Mouse (Mus musculus) gastrocnemius, adult 8-10 months (tissue): ENCODE measurements around the gene Lrrc29. TPM values are rescaled to one million over a fixed set of nuclear protein-coding genes. Genes with fewer than 3 reads are reported as not detected.
"Not testable (repeated sequence)": the region's sequence is repeated elsewhere in the genome, so short reads cannot be mapped to it uniquely, and the experiment has no call there.

Source experiments
- DNase-seq, 2 experiments: peaks; one replicate each; pipeline ENCODE4 v3.0.0; 2022; ENCODE audit warnings: low spot score in 2 of 2
- total RNA-seq, 4 experiments: library from RNA; stranded (reverse); gene quantifications; 2 replicates each; pipeline ENCODE4 v1.2.4; 2022

Lrrc29 gene
- total RNA-seq, 4 experiments from 2014 or later, result 0.82 to 1.3 (median 1.0) TPM

DNA sequence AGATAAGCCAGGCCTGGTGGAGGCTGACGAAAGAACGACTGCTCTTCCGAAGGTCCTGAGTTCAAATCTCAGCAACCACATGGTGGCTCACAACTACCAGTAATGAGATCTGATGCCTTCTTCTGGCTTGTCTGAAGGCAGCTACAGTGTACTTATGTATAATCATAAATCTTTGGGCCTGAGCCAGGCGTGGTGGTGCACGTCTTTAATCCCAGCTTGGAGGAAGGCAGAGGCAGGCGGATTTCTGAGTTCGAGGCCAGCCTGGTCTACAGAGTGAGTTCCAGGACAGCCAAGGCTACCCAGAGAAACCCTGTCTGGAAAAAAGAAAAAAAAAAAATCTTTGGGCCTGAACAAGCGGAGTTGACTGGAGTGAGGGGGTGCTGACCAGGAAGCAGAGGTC, 34.7 kb downstream of the Lrrc29 start:
- not testable (repeated sequence) for DNase-seq

DNA sequence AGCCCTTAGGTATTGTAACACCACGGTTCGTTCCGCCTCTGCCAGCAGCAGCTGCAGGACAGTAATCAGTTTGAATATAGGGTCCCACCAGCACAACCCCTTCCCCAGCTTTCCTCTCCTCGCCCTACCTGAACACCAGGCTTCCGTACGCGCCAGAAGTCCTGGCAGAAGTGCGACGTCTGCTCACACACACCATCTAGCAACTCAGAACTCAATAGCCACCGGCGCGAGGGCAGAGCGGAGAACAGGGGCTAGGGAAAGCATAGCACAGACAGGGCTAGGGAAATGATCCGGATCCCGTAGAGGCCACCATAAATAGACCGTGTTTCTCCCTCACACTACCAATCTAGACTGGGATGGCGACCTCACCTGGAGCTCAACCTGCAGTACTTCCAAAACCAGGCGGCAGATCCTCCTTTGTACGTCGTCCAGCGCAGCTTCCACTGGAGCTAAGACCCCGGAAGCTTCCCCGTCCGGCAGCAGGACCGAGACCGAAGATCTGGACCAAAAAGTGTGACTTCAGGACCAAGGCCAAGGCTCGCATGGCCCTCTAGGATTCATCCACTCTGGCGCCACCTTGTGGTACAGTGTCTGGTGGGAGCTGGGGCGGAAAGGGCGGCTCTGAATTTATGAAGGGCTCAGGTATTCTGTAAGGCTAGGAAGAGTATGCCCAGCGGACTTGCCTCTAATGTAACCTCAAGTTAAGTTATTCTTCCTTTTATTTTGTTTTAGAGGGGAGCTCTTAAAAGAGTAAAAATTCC, 35.3 kb downstream of the Lrrc29 start:
- peak; percentile 81 to 82 for DNase-seq

DNA sequence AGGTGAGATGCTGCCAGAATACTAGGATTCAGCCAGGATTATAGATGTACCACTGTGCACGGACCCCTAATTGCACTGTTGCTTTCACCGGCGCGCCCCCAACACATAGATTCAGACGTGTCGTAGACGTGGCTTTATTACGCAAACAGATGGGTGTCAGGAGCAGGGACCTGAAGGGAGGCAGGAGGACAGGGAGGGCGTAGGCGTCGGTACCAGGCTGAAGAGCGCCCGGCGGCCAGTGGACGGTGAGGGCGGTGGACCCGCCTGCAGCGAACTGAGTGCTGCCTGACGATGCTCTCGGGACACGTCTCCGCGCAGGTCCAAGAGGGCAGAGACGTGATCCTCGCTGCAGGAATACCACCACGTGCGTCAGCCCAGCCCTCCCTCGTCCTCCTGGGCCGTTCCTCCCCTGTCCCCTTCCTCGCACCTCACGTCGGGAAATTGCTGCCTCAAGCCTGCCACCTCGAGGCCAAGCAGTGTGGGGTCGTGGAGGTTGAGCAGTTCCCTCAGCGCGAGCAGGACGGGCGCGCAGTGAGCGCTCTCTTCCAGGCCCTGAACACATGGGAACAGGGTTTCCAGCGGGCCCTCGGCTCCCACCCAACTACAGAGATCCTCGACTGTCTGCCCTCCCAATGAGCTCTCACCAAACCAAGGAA, 36.1 kb downstream of the Lrrc29 start, which contains the start of gene 4931428F04Rik:
Gene 4931428F04Rik (minus strand): TSS at position 60 of the 656 bp plus-strand sequence.
- no peak for DNase-seq

DNA sequence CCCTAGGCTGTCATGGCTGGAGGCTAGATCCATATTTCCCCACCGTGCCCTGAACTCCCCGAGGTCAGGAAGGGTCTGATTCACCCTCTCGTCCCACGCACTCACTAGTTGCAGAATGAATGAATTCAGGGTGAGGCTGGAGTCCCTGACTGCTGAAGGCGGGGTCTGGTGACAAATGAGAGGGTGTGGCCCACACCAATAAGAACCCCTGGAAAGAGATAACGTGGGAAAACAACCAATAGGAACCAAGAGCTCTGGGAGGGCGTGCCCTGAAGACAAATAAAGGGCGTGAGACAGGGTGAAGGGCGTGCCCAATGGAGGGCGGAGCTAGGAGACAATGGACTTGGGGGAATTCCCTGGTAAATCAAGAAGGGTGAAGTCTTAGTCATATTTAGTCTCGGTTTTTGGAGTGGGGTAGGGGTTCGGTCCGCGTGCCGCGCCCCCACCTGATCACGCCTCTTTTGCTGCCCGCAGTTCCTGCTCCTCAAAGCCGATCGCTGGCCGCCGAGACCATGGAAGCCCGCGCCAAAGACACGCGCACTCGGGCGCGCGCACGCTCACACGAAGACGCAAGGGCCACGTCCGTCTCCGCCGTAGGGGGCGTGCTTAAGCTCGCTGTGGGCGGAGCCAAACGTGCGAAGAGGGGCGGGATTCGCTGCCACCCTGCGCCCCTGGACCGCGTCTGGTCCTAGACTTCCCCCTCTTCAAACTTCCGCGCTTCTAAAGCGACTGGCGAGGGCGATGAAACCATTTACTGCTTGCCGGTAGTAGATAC, 36.9 kb downstream of the Lrrc29 start:
- peak; percentile 88 to 89 for DNase-seq

DNA sequence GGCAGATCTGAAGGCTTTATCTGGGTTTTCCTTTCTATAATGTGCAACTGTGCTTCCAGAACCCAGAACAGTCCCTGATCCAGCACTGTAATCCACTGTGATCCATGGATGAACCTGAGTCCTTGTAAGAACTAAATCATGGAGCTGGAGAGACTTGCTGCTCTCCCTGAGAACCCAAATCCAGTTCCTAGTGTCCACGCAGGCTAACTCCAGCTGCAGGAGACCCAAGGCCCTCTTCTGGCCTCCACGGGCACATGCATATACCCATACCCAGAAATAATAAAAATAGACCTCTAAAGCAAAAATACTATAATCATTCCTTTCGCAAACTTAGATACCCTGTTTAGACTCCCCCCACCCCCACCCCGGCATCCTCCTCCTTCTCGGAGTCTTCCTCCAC, 37.8 kb downstream of the Lrrc29 start:
- no peak for DNase-seq

DNA sequence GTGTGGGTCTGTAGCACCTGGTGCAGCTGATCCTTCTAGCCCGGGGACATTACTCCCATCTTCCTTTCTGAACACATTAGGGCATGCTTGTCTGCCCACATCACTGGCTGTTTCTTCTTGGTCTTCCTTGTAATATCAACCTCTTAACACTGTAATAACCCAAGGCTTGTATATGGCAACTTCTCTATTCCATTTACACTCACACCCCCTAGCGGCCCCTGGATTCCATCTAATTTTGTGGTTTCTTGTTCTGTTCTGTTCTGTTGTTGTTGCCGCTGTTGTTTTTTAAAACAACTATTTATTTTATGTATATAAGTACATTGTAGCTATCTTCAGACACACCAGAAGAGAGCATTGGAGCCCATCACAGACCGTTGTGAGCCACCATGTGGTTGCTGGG, 39.2 kb downstream of the Lrrc29 start:
- no peak for DNase-seq

DNA sequence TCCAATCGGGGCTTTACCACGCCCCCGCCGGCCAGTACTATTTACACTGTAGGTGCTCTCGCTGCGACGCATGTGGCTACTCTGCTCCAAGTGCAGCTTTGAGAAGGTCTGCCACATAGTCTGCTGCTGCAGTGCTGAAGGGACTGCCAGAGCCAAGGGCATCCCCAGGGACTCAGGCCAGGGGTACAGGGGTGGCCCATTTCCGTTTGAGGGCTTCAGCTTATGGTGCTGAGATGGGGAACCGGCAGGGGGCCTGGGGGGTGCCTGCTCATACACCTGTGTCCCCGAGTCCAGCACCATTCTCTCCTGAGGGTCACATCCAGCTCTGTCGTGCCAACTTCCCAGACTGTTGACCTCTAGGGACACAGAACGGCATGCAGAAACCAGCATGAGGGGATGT, 40.6 kb downstream of the Lrrc29 start:
- no peak for DNase-seq

DNA sequence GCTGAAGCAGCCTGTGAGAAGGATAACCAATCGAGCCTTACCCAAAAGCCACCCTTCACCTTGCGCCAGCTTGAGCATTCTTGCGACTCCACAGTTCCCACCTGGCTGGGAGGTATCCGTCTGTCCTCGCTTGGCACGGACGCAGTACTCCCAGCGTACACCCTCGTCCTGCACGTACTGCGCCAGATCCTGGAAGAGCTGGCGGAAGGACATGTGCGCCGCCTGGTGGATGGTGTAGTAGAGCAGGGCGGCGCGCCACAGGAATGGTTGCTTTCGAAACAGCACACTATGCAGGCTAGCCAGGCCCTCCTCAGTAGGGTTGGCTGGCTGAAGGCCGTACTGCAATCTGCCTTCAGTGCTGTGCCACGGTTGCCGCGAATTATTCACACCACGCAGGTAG, 43.0 kb downstream of the Lrrc29 start:
- no peak for DNase-seq

DNA sequence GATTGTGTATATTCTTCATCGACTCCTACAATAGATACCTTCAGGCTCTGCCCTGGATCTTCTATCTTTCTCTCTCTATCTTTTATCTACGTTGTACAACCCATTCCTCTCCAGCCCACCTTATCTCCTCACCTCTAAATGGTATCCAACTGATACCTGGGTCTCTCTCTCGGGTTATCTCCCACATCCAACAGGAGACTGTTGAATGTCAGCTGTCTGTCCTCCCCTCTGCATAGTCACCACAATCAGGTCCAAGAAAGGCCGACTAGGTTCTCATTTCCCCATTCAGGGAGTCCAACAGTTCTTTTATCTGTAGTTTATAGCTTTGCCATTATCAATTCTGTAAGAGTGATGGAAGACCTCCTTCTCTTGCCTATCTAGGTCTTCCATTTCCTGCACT, 43.8 kb downstream of the Lrrc29 start:
- DNase-seq, result no peak

DNA sequence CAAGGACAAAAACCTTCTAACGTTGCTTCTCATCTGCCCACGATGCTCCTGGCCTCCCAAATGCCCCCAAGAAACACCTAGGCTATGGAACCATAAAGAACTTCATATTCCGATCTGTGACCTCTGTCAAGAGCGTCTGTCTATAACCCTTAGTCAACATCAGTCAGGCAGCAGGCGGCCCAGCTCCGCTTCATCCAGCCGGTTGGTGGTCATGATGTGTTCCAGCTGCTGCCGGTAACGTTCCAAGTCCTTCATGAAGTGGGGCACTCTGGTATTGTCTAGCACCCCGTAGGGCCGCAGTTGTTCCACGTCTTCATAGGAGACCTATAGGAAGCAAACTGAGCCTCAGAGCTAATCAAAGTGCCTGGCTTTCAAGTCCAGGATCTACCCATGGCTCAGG, 44.3 kb downstream of the Lrrc29 start:
- DNase-seq, result no peak

DNA sequence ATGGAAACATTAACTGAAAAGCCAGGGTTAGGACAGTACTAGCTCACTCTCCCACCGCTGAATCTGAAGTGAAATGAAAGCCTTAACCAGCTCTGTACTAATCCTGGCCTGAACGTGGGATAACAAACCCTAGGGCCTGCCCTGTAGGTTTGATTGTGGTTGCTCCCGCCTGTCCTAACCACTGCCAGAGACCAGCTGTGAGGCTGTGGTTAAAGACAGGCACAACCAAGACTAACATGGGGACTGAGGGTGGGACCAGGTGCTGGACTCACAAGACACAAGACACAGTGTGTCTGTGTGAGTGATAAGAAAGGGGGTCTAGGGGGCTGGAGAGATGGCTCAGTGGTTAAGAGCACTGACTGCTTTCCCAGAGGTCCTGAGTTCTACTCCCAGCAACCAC, 45.5 kb downstream of the Lrrc29 start:
- DNase-seq, result no peak

DNA sequence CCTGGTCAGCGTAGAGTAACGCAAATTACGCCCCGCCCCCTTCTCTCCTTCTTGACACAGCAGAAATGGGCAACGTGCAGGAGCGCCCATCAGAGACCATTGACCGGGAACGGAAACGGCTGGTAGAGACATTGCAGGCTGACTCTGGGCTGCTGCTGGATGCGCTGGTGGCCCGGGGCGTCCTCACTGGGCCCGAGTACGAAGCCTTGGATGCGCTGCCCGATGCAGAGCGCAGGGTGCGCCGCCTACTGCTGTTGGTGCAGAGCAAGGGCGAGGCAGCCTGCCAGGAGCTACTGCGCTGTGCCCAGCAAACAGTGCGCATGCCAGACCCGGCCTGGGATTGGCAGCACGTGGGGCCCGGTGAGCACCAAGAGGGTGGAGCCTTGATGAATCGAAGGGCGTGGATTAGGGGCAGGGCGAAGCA, 47.2 kb downstream of the Lrrc29 start:
- DNase-seq, result peak; percentile 79 to 90

DNA sequence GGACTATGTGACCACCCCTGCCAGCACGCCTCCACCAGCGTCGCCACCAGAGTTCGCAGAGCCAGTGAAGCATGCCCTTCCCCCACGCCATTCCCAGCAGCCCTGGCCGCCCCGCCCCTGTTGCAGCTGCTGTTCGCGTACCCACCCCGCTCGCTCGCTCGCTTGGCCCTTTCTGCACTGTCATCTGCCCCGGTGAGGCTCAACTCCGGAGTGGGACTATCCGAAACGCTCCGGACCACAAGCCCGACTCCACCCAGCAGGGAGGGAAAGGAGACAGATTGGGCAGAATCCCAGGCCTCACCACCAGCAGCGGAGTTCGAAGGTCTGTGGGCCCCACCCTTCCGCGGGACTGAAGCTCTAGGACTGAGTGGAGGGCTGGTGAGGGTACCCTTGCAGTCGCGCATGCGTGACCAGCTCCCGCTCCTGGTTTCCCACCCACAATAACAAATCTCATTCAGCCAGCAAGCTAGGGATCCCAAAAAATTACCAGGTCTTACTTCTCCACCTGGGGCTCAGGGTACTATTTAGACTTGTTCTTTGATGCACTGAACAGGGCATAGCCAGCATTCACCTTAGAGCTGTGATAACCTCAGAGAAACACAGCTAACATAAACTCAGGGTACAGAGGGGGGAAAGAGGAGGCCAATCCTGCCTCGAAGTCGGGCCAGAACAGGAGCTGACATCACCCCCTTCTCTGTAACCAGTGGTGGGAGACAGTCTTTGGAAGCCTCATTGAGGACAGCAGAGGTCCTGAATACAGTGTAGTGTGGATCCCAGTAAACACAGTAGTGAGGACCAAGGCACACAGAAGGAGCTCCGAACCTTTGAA, 49.6 kb downstream of the Lrrc29 start:
- DNase-seq, result peak; percentile 55 to 67

DNA sequence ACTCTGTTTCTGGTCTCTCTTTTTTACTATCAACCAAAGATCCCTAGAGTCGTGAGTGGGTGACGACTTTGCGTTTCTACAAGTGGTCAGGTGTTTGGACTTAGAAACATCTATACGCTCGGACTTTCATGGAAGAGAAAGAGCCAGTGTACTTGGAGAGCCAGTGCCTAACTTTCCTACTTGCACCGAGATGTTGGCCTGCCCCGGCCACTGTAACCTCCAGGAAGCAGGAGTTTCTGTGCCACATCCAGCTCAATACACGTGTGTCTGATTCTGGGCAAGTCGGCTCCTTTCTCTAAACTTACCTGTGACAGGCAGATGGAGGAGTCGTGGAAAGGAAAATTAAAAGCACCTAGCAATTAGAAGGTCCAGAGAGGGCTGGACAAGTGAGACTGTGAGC, 50.2 kb downstream of the Lrrc29 start, which contains the start of gene Nol3:
Gene Nol3 (plus strand): TSS at position 301 of the 400 bp plus-strand sequence.
- DNase-seq, result no peak

DNA sequence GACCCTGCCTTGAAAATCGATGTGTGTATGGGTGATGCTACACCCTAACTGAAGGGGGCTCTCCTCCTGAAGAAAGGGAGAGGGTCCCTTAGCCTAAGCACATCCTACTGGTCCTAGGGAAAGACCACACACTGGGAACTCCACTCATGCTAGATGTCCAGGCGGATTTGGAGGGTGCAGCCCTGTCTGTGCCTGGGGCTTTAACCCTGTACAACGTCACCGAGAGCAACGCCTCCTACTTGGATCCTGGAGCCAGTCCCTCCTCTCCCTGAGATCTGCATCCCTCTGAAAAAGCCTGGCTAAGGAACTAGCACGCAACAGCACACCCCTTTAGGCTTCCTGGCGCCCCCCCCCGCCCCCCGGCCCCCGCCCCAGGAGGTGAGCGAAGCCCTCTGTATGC, 50.7 kb downstream of the Lrrc29 start:
- no peak for DNase-seq

DNA sequence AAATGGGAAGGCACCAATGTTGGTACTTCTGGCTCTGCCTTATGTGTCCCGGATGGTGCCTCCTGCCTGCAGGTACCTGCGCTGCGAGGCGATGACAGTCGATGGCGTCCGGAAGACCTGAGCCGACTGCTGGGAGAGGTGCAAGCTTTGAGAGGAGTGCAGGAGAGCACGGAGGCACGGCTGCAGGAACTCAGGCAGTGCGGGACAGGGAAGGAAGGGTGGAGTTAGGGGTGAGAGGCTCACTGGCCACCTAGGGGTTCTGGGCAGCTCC, 55.2 kb downstream of the Lrrc29 start:
- DNase-seq, result no peak

DNA sequence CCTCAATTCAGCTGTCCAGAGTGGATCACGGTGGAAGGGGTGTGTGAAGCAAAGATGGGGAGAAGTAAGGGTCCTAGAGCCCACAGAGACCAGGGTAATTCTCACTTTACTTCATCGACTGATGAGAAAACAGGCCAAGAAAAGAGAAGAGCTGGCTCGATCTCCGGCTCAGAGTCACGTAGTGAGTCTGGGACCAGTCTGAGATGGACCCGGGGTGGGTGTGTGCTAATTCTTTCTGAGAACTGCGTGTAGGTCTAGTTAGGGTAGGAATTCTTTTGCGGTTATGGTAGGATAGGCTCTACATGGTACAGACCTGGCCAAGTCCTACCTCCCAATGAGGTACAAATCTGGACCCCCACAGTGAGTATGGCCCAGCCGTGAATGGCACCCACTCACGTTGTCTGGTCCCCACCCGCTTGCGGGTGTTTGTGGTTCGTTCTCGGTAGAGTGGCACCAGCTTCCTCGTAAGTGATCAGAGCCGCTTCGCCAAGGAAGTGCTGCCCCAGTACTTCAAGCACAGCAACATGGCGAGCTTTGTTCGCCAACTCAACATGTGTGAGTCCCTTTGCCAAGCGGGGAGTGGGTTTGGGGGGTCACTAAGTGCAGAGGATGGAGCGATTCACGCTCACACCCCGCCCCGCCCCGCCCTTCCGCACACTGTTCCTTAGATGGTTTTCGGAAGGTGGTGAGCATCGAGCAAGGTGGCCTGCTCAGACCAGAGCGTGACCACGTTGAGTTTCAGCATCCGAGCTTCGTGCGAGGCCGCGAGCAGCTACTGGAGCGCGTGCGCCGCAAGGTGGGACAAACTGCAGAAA, 55.8 kb downstream of the Lrrc29 start:
- DNase-seq, result no peak

DNA sequence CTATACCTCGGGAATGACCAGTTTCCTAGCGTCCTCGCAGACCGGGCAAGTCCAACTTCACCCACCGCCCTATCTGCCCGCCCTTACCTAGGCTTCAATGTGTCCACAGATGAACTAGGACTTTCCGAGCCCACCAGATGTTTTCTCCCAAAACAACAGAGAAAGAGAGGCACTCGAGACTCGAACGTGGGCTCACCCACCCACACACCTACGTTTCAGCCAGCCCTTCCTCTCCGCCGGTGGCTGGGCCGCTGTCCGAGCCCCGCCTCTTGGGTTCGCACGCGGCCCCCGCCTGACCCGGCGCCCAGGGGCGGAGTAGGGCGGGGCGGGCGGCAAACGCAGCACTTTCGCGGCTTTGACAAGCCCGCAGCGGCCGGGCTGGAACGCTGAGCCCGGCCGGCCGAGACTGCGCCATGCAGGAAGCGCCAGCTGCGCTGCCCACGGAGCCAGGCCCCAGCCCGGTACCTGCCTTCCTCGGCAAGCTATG, 56.6 kb downstream of the Lrrc29 start, which contains the start of gene Hsf4:
Gene Hsf4 (plus strand): TSS at position 341 of the 487 bp plus-strand sequence.
- peak; percentile 65 to 77 for DNase-seq

DNA sequence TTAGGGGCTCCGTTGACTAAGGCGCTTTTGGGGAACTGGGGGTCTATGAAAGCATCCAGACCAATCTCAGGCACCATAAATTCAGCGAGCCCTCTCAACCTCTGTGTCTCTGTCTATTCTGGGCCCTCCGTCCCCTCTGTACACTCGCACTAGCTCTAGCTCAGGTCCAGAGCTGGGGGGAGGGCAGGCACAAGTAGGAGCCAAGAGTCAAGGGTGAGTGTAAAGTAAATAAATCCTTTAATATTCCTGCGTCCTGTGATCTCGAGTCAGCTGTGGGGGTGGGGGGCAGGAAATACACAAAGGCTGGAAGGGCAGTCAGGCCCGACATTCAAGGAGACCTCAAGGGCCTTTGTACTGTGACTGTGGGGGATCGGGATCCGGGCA, 57.0 kb downstream of the Lrrc29 start:
- no peak for DNase-seq

DNA sequence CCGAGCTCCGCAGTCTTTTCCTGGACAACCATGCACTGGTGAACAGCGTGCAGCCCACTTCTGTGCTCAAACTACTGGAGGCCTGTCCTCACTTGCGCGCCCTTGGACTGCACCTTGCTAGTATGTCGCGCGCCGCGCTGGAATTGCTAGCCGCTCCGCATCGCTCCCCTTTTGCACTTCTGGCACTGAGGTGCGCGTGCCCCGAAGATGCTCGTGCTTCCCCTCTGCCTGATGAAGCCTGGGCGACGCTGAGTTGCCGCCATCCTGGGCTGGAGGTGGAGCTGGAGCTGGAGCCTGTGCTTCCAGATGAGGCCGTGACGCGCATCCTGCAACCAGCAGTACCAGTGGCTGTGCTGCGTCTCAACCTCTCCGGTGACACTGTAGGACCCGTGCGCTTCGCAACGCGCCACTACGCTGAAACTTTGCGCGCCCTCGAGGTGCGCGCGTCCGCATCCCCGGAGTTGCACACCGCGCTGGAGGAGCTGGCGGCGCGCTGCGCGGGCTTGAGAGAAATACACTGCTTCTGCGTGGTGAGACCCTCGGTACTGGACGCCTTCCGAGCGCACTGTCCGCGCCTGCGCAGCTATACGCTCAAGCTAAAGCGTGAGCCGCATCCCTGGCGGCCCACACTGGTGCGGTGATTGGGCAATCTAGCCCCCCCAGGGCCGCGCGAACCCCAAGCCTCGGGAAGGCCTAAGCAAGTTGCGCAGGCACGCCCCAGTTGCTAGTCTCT, 57.6 kb downstream of the Lrrc29 start:
- DNase-seq, result no peak
